In genomic region chr17:6794160-6794751, GRCm38 (mm10) we compare ENCODE assay signal across 13 mouse cellular contexts. TPM values are rescaled to one million over a fixed set of nuclear protein-coding genes. Genes with fewer than 3 reads are reported as not detected.
DNase-seq lines count a peak whose midpoint lies in the region; ATAC-seq and TF ChIP-seq lines count a peak whose summit lies in the region.
"Had no signal": no experiment of that assay in that cellular context is flagged by ENCODE, and none has a peak within 500 bp of the region (broad histone marks: within the 10 kb centered on the region; RNA-seq: fewer than 3 reads in every experiment).

No protein-coding gene starts in this region.

- H3K27ac ChIP-seq in kidney, postnatal 0 days = no peak overlapping the region
- H3K27ac ChIP-seq in kidney, embryonic 14.5 days (ENCODE audit: low read depth, low read length) = no peak overlapping the region

- TF ChIP-seq CTCF in kidney, postnatal 0 days (IDR thresholded peaks at IDR 0.05; ENCODE audit: low read depth) = no peak

- 52% methylated on average over 12 of the region's 12 CpGs for WGBS in kidney, postnatal 0 days
- WGBS in kidney, embryonic 14.5 days = 58% methylated on average over 12 of the region's 12 CpGs

- H3K9me3 ChIP-seq in kidney, postnatal 0 days (replicated peaks; ENCODE audit: low read length) = no peaks in the 10 kb centered on the region
- H3K9me3 ChIP-seq in kidney, embryonic 14.5 days (ENCODE audit: control insufficient read depth, low read length) = no peaks in the 10 kb centered on the region

- H3K27me3 ChIP-seq in kidney, postnatal 0 days (ENCODE audit: insufficient read depth, low read length) = no peaks in the 10 kb centered on the region
- H3K27me3 ChIP-seq in kidney, embryonic 14.5 days (ENCODE audit: control insufficient read depth, insufficient read depth, low read length) = no peaks in the 10 kb centered on the region

- ATAC-seq in kidney, postnatal 0 days (replicated peaks; ENCODE audit: low FRiP score, low read depth) = 0 out of 2 replicates have a peak, but pooled peaks have one; percentile 25
- ATAC-seq in kidney, embryonic 14.5 days (ENCODE audit: low FRiP score, low TSS enrichment) = no peak
- ATAC-seq in monocyte, adult 5-6 weeks (replicated peaks; ENCODE audit: insufficient number of reproducible peaks, low FRiP score, low TSS enrichment, poor library complexity, severe bottlenecking) = peak; percentile 66
- ATAC-seq: liver, postnatal 0 days had no signal

- H3K4me2 ChIP-seq in kidney, postnatal 0 days (ENCODE audit: low read length) = no peak overlapping the region
- H3K4me2 ChIP-seq in kidney, embryonic 14.5 days (replicated peaks; ENCODE audit: low read depth, low read length) = no peak overlapping the region

- H3K4me3 ChIP-seq in kidney, postnatal 0 days (replicated peaks; ENCODE audit: low read depth, low read length) = no peak overlapping the region
- H3K4me3 ChIP-seq in kidney, embryonic 14.5 days (ENCODE audit: low read length) = no peak overlapping the region

- H3K36me3 ChIP-seq in kidney, postnatal 0 days (ENCODE audit: insufficient read depth, low read length) = no peaks in the 10 kb centered on the region
- no peaks in the 10 kb centered on the region for H3K36me3 ChIP-seq in kidney, embryonic 14.5 days (ENCODE audit: control insufficient read depth, insufficient read depth, low read length)

- H3K9ac ChIP-seq in kidney, postnatal 0 days (ENCODE audit: low read depth, low read length) = no peak overlapping the region
- H3K9ac ChIP-seq in kidney, embryonic 14.5 days (ENCODE audit: low read depth, low read length) = no peak overlapping the region
- H3K9ac ChIP-seq: liver, postnatal 0 days had no signal

- H3K4me1 ChIP-seq in kidney, postnatal 0 days (replicated peaks; ENCODE audit: insufficient read depth, low read length) = no peaks in the 10 kb centered on the region
- no peaks in the 10 kb centered on the region for H3K4me1 ChIP-seq in kidney, embryonic 14.5 days (ENCODE audit: control insufficient read depth, insufficient read depth, low read length)

- DNase-seq in adrenal gland, postnatal 36 days = peak; percentile 19 to 33
- DNase-seq in adrenal gland, adult 18-20 months (ENCODE audit: low spot score in 2 of 2) = no peak
- no peak for DNase-seq in kidney, postnatal 0 days (ENCODE audit: low spot score)
- DNase-seq in brain, adult 2 months (ENCODE audit: low read depth, low spot score) = peak; percentile 12
- no peak for DNase-seq in thymus, postnatal 25 days
- no peak for DNase-seq in frontal cortex, postnatal 10 days (ENCODE audit: low spot score in 2 of 2)
- DNase-seq: cerebellum, adult 18-20 months; heart, adult 18-20 months; heart, postnatal 14 days; liver, postnatal 0 days; right cerebral cortex, adult 18-20 months had no signal

RNA-seq across cellular contexts. Expression of gene Ezr, which starts 11.7 kb away (rescaled TPM):
- 10 to 100 TPM; 21.9 to 27.4 TPM for total RNA-seq in adrenal gland, postnatal 36 days (2021)
- 10 to 100 TPM; 25.9 to 45.7 TPM for total RNA-seq in adrenal gland, adult 18-20 months (2021)
- 281 and 313 TPM in 2 replicates for polyA plus RNA-seq in kidney, postnatal 0 days (2015; fragmentation: Nextera tagmentation; extraction: Ambion mirVana)
- 96.7 and 158 TPM in 2 replicates for polyA plus RNA-seq in kidney, embryonic 14.5 days (2014; fragmentation: Nextera tagmentation; extraction: Ambion mirVana)
- total RNA-seq in monocyte, adult 5-6 weeks (2017) = 389 to 480 TPM (median 421 TPM) in 3 replicates

Comparison
In these comparisons a context has a peak if more than half of its experiments do, and no peak if none do; other contexts are left out.
1. DNase-seq: peak in adrenal gland, postnatal 36 days (2 of 2) and brain, adult 2 months (single experiment); none in adrenal gland, adult 18-20 months (0 of 2), kidney, postnatal 0 days (single experiment), thymus, postnatal 25 days (single experiment) and frontal cortex, postnatal 10 days (0 of 2).